Mouse (Mus musculus): ENCODE data around the gene Carmil1.

Carmil1 gene

DNA sequence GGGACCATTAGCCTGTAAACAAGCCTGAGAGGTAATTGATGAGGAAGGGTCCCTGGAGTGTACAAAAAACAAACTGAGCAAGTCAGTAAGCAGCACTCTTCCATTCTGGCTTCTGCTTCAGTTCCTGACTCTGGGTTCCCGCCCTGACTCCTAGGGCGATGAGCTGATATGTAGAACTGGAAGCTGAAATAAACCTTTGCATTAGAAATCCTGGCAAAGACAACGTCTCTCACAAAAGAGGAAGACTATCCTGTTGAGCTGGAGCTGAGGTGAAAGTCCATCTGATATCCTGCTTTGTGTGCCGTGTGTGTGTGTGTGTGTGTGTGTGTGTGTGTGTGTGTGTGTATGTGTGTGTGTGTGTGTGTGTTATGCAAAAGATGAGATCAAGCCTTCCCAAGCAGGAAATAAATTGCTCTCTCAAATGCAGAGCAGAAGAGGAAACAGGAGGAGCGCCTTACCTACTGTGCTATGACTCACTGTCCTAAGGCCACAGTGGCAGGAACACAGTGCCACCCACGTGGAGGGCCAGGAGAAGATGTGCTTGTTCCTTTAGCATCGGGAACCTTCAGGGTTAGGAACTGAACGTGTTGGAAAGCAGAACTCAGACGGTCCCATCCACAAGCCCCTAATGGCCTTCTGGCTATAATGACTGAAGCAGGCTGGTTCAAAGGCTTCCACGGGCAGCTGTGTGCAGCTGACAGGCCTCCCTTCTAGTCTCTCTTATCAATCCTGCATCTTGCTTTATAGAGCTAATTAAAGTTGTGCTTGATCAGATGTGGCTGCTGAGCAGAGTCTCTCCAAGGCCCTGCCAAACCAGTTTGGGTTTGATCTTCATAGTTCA lies 19.6 kb downstream of the Carmil1 start:
- DNase-seq (ENCODE audit: low spot score), result no peak

DNA sequence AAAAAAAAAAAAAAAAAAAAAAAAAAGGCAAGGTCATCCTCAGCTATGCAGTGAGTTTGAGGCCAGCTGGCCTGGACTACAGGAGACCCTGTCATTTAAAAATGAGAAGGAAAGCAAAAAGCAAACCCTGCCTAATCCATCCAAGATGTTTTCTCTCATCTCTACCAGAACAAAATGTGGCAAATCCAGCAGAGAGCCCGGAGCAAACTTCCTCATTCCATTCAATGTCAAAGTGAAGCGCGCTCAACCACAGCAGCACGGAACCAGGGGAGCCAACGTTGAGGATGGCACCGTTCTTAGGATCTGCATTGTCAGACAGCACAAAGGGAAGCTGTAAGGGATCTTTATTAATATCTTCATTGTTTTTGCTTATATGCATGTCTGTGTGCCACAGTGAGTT lies 22.8 kb downstream of the Carmil1 start:
- DNase-seq (ENCODE audit: low spot score), result no peak

DNA sequence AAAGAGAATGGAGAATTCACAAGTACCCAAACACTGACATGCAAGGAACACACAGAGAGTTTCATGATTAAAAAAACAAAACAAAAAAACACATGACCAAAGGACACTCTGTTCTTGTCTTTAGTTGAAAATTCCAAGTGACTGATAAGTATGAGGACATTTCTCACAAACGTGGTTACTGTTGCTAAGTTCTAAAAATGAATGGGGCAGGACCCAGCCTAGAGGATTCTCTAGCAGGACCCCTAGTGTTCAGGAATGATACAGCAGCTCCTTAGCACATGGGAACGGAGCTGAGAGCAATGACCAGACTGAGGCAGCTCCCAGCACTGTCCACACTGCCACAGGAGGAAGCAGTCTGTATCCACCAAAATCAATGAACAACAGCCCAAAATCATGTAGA lies 26.6 kb downstream of the Carmil1 start:
- peak; percentile 70 for DNase-seq (ENCODE audit: low spot score)

DNA sequence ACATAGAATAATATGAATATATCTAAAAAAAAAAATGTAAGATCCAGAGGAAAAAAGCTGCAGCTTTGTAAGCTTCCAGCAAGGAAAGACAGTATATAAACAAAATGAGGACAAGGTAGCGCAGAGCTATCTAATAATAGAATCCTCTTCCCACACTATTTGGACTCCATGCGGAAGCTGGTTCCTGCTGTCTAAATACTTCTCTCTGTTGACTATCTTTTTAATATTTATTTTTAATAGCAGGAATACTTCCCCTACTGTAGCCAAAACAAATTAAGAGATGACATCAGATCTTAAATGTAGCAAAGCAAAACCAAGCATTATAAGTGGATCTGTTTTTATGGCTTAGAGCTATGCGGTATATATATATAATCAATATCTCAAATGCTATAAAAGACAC lies 27.0 kb downstream of the Carmil1 start:
- no peak for DNase-seq (ENCODE audit: low spot score)

DNA sequence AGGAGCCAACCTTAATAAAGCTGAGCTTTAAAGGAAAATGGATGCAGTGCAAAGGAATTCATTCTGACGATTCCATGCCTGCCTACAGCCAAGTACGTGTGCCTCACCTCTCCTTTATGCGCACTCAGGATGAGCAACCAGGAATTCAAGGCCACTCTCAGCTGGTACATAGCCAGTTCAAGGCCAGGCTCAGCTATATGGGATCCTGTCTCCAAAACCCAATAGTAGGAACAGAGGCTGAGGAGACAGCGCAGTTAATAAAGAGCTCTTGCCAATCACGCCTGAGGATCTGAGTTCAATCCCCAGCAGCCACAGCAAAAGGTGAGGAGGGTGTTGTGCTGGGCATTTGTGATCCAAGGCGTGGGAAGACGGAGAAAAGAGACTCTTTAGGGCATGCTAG lies 29.4 kb downstream of the Carmil1 start:
- no peak for DNase-seq (ENCODE audit: low spot score)

DNA sequence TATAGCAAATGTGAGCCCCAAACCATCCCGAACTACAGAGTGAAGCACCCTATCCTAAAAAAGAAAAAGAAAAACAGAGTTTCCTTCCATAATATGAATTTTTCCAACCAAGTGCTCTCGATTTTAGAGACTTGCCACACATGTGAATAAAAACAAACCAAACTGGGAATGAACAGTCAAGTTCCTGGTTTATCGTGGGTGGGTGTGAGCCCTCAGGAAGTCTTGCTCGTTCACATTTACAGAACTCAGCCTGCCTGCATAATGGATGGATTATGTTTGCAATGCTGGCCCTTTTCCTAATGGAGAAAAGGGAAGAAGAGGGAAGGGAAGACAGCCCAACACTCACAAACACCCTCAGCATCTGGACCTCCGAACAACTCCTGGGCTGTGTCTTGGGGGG lies 32.7 kb downstream of the Carmil1 start:
- DNase-seq (ENCODE audit: low spot score), result no peak

DNA sequence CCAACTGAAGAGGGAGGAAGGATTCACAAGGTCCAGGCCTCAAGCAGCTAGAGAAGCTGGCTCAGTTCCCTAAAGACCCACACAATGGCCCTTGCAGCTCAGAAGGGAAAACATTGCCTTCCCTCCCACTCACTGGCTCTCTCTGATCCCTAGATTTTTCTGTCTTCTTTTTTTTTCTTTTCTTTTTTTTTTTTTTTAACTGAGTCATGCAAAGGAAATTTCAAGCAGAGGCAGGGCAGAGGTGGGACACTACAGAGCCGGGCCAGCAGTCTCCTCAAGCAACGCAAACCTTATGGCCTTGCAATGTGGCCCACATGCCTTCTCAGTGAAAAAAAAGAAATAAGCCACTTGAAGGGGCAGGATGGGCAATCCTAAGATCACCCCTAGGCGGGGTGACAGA lies 33.2 kb downstream of the Carmil1 start:
- no peak for DNase-seq (ENCODE audit: low spot score)

DNA sequence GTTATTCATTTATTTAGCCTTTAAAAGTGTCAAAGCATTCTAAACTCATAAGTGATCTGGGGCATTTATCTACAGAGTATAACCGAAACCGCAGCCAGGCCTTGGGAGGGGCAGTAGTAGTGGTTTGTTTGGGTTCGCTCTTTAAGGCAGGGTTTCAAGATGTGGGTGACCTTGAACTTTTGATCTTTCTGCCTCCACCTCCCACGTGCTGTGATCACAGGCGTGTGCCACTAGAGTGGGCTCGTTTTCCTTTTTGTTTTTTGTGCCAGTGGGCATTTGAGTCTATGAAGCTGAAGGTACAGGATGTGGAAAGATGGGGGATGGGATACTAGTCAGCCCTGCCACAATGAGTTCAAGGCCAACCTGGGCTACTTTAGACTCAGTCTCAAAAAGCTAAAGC lies 34.3 kb downstream of the Carmil1 start:
- DNase-seq (ENCODE audit: low spot score), result no peak

DNA sequence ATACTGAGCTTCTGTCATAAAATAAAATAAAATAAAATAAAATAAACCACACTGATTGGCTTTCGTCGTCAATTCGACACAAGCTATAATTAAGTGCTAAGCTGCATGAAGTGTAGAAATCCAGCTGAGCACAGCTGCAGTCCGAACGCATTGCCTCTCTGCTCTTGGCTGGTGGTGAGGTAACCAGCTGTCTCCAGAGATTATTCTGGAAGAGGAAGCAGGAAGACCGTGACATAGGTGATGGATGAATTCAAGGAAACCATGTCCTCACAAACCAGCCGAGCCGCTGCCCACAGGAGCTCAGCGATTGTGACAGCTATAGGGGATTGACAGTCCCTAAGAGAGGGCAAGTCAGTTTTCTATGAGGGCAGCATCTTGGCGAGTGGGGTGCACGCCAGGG lies 36.0 kb downstream of the Carmil1 start:
- no peak for DNase-seq (ENCODE audit: low spot score)

DNA sequence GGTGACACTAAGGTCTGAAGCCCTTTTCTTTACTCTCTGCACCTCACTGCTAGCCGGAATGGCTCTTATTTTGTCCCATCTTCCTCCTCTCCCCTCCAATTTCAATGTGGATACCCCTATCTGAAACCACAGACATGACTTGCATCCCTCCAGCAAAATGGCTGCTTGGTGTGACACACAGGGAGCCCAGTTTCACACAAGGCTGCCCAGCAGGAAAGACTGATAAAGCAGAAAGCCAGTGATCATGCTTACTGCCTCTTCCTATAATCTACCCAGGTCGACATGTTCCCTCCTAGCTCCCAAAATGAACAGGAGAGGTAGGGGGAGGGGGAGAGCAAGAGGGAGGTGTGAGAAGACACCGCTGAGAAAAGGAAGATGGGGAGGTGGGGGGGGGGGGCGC lies 36.6 kb downstream of the Carmil1 start:
- no peak for DNase-seq (ENCODE audit: low spot score)

DNA sequence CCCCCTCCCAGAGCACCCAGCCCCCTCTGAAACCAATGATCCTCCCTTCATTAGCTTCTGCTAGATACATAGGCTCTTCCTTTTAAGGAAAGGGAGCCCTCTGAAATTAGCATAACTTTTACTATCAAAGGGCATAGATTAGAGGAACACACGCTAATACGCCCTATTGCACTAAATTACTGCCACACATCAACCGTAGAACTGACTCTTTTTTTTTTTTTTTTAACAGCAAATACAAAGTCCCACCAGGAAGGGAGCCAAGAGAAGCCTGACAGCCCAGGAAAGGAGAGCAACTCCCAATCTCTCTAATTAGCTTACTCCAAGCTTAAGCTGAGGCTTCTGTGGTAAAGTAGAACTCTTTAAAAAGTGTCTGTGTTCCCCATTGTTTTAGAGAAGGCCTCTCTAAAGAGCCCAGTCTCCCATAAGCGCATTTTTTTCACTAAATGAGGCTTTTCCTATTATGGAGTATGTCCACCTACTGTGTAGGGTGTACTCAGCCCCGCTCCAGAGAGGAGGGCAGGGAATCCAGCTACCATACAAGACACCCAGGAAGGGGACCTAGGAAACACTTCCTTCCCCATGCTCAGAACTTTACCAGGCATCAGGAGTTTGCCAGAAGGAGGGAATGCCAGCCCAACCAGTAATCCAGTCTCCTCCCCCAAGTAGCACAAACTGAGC lies 38.0 kb downstream of the Carmil1 start:
- DNase-seq (ENCODE audit: low spot score), result no peak

DNA sequence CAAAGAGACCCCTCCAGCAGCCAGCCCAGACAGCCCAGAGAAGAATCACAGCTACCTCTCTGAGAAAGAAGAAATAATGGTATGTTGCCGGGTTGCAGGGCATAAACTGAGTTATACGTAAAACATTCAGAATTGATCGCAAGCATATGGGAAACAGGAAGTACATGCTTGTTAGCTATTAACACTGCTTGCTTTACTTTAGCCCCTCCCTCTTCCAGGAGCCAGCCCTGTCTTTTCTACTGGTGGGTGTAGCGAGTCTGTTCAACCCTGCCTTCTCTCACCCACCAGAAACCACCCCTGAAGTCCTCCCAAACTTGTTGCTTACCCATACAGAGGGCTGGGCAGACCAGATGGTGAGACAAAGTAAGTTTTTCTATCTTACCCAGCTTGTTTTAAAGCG lies 39.4 kb downstream of the Carmil1 start:
- no peak for DNase-seq (ENCODE audit: low spot score)

DNA sequence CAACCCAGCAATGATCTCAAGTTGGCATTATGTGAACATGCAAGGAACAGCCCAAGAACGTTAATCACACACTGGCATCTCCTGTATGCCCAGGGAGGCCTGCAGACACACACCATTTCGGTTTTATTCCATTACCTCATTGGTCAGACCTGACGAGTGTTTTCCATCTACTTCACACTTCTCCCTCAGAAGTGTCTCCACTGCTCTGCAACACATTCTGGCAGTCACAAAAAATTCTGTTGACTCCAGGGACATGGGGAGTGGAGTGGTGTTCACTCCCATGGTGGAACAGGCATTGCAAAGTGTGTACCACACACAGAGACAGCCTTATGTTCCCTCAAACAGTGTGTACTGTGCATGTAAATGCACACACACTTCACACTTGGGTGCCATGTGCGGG lies 40.2 kb downstream of the Carmil1 start:
- no peak for DNase-seq (ENCODE audit: low spot score)

DNA sequence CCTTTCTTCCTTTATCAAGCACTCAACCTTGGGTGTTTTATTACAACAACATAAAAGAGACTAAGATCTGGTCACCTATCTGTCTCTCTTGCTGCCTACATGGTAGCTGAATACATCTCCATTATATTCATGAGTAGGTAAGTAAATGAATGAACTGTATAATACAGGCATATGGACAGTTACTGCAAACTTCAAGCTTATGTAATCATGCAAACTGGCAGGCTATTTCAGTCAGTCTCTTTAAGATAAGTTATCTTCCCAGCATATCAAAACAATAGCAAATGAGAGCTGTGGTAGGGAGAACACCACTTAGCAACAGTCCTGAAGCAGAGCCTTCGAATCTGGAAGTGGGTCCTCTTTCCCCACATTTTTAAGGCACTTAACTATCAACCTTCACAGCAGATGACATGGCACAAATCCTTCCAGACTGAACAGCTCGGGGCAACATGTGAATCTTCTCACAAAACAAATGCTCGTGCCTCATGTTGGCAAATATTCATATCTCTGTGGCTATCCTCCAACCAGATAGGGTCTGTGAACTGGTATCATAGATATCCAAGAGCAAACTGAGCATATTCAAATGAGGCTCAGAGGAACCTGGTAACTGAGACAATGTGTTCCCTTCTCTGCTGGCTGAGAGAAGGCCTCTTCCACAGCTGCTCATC lies 42.0 kb downstream of the Carmil1 start:
- no peak for DNase-seq (ENCODE audit: low spot score)

DNA sequence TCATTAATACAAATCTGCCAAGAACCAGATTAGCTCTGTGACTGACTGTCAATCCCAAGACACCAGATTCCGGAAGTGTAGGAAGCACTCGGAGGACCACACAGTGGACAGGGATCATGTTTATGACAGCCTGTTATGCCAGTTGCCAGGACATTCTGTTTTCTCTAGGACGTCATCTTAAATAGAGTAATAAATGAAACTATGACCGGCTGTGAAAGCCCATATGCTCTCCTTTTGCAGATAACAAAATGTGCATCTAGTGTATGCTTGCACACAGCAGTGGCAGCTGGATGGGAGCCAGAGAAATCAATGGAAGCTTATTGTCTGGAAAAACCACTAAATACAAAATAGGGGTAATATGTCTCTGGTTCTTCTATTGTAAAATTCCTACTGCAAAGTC lies 43.9 kb downstream of the Carmil1 start:
- no peak for DNase-seq (ENCODE audit: low spot score)

DNA sequence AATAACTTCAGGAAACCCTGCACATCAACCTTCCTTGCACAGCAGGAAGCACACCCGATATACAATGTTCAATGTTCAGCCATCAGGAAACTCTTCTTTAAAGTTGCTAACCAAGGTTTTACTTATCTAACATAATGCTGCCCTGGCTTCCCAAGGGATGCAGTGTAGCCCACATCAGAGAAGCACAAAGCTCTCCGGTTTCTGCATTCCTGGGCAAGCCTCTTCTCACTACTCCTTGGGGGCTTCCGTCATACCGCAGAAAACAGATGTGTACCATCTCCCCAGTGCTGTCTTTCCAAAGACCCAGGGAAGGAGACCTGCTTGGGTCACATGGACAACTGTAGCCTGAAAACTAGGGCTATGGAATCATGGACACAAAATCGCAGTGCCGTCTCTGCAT lies 47.8 kb downstream of the Carmil1 start:
- no peak for DNase-seq (ENCODE audit: low spot score)

DNA sequence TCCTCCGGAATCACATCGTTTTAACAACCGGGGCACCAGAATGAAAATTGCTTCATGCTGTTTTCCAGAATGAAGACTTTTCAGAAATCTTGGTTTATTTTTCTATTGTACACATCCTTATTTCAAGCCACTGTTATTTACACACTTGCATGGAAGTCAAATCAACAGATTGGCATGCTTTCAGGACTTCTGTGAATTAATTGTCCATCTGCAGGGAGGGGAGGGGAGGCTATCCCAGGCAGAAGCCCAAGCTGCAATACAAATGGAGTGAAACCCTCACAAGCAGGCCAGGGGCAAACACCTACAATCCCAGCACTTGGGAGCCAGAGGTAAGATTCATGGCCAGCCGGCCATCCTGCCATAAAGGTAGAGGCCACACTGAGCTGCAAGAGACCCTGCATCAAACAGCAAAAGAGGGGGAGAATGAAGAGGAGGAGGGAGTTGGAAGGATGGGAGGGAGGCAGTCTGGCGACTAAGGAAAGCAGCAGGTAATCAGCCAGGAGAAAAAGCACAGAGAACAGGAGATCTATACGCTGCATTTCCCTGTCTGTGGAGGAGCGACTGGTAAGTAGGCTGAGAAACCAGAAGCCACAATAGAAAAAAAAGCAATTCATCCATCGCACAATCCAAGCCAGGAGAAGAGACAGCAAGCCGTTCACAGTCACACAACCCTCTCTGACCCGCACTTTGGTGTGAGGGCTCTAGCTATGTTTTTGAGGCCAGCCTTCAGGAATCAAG lies 48.7 kb downstream of the Carmil1 start:
- DNase-seq (ENCODE audit: low spot score), result no peak

DNA sequence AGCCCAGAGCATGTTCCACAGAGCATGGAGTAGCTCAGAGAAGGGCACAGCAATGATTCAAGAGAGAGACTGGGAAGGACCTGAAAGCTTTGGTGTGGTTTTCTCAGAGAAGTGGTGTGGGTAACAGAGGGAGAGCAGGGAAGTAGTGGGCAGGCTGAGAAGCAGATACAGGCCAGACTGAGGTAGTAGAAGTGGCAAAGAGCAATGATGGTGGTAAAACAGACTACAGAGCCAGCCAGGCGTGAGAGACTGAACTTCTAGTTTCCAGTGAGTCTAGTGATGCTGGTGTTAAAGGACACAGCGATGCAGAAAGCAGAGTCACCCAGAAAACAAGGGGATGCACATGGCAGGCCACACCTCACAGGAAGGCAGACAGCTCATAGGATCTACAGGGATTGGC lies 49.4 kb downstream of the Carmil1 start:
- DNase-seq (ENCODE audit: low spot score), result no peak

DNA sequence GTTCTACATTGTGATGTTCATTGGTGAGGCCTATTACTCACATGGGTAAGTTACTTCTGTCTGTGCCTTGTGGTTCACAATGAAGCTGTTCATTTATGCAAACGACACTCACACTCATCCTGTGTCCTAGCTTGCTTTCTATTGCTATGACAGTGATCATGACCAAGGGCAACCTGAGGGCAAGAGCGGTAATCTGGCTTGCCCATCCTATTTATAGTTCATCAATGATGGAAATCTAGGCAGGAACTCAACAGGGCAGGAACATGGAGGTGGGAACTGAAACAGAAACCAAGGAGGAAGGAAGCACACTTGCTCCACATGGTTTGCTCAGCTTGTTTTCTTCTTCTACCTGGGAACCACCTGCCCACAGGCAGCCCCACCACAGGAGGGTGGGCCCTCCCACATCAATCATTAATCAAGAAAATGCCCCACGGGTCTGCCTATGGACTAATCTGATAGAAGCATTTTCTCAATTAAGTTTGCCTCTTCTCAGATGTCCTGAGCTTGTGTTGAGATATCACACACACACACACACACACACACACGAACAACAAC lies 50.0 kb downstream of the Carmil1 start:
- no peak for DNase-seq (ENCODE audit: low spot score)

DNA sequence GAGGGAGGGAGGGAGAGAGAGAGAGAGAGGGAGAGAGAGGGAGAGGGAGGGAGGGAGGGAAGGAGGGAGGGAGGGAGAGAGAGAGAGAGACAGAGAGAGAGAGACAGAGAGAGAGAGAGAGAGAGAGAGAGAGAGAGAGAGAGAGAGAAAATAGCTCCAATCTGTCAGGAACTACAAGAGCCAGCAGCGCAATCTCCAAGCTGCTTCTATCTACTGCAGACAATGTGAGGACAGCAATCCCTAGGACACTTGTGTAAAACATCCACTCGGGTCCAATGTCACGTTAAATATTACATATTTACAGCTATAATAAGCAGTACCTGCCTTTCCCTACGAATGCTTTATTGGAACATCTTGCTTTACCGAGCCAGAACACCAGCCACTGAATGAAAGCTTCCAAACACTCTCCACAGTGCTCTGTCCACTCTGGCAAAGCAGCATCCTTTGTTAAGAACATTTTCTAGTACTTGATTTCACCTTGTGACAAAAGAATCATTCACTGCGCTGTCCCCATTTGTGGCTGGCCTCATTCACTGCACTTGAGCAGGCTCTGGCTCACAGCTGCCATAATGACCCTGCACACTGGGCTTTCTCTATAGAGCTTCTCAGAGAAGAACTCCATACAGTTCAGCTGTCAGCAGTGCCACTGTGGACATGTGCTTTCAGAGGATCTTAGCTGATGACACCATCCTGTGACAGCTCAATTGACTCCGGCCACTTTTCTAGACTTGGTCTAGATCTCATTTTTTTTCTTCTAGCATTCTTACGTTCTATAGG lies 57.0 kb downstream of the Carmil1 start:
- DNase-seq (ENCODE audit: low spot score), result peak; percentile 41

DNA sequence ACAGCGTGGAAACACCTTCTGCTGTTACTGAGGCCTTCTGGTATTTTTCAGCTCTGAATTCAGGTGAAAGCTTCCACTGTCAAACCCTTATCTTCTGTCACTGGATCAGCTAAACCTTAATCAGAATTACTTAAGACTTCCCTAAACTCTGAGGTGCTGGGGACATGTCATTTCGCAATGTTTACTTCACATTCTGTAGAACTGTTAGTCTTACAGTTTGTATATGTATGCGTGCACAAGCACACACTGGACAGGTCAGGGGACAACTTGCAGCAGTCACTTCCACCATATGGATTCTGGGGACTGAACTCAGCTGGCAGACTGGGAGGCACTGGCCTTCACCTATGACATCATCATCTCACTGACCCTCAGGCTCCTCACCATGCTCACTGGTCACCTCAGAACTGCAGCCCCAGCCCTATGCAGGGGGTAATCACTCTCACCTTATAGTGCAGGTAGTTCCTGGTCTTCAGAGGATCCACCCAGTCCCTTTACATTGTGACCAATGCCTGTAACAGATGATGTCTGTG lies 60.1 kb downstream of the Carmil1 start:
- no peak for DNase-seq (ENCODE audit: low spot score)
